Mouse (Mus musculus): ENCODE results near the gene Zfp354c. TPM values are rescaled to one million over a fixed set of nuclear protein-coding genes. Genes with fewer than 3 reads are reported as not detected.

Gene Zfp354c
- 0.28 and 0.34 TPM in 2 replicates for total RNA-seq (2014; rRNA removed)
- polyA plus RNA-seq (2012; rRNA removed), result 0.05 and 0.10 TPM in 2 replicates

- peak; percentile 70 for DNase-seq (ENCODE audit: extremely low read depth, low read depth, low spot score)
- peak within 1 kb of the TSS; percentile 81 for H3K4me3 ChIP-seq (ENCODE audit: insufficient read depth, low read depth, low read length)
- H3K36me3 ChIP-seq (ENCODE audit: control insufficient read depth, insufficient read depth, low read length), result no peaks in the 10 kb centered on the region
- no peak within 1 kb of the TSS for H3K27ac ChIP-seq (replicated peaks; ENCODE audit: insufficient read depth, low read depth, low read length)
- no peaks in the 10 kb centered on the region for H3K27me3 ChIP-seq (ENCODE audit: control insufficient read depth, insufficient read depth, low read length)
- TF ChIP-seq CTCF (IDR thresholded peaks at IDR 0.05; ENCODE audit: low read depth, low read length) (no peak), POLR2A (IDR thresholded peaks at IDR 0.05; ENCODE audit: extremely low read depth, insufficient read depth, low read length) (0 out of 2 replicates have a peak, but pooled peaks have one; percentile 22)
- H3K79me2 ChIP-seq (ENCODE audit: control insufficient read depth, insufficient read depth, low read length), result no peaks in the 10 kb centered on the region
- peaks cover 4% of the 10 kb centered on the region for H3K4me1 ChIP-seq (ENCODE audit: control insufficient read depth, insufficient read depth, low read length)
- 4% methylated on average over 45 of the region's 45 CpGs for WGBS
- peak within 1 kb of the TSS; percentile 73 for H3K9ac ChIP-seq (ENCODE audit: low read depth, low read length)
These were observed at the start of gene Zfp354c for GRCm38 (mm10) chr11:50827010-50827953. Zfp354c (minus strand) TSS chr11:50827724.

GRCm38 (mm10) chr11:50850989-50851601 lies 23.6 kb upstream of the Zfp354c start:
- WGBS, result 1% methylated on average over 68 of the region's 72 CpGs
- no peak overlapping the region for H3K27ac ChIP-seq (replicated peaks; ENCODE audit: insufficient read depth, low read depth, low read length)
- DNase-seq (ENCODE audit: extremely low read depth, low read depth, low spot score), result no peak
- peak overlapping the region; percentile 19; the same call in 1 of the 2 replicates for H3K4me3 ChIP-seq (ENCODE audit: insufficient read depth, low read depth, low read length)
- H3K36me3 ChIP-seq (ENCODE audit: control insufficient read depth, insufficient read depth, low read length), result no peaks in the 10 kb centered on the region
- no peaks in the 10 kb centered on the region for H3K79me2 ChIP-seq (ENCODE audit: control insufficient read depth, insufficient read depth, low read length)
- no peak for TF ChIP-seq POLR2A (IDR thresholded peaks at IDR 0.05; ENCODE audit: extremely low read depth, insufficient read depth, low read length)
- TF ChIP-seq CTCF (IDR thresholded peaks at IDR 0.05; ENCODE audit: low read depth, low read length), result no peak
- H3K9ac ChIP-seq (ENCODE audit: low read depth, low read length), result peak overlapping the region; percentile 14; the same call in 1 of the 2 replicates
- peaks cover 5% of the 10 kb centered on the region; the same call in 1 of the 2 replicates for H3K4me1 ChIP-seq (ENCODE audit: control insufficient read depth, insufficient read depth, low read length)
- peaks cover 14% of the 10 kb centered on the region for H3K27me3 ChIP-seq (ENCODE audit: control insufficient read depth, insufficient read depth, low read length)

- H3K9ac ChIP-seq (ENCODE audit: low read depth, low read length), result peak within 1 kb of the TSS; percentile 14; the same call in 1 of the 2 replicates
- no peaks in the 10 kb centered on the region for H3K79me2 ChIP-seq (ENCODE audit: control insufficient read depth, insufficient read depth, low read length)
- TF ChIP-seq POLR2A (IDR thresholded peaks at IDR 0.05; ENCODE audit: extremely low read depth, insufficient read depth, low read length) (no peak), CTCF (IDR thresholded peaks at IDR 0.05; ENCODE audit: low read depth, low read length) (no peak)
- H3K36me3 ChIP-seq (ENCODE audit: control insufficient read depth, insufficient read depth, low read length), result no peaks in the 10 kb centered on the region
- DNase-seq (ENCODE audit: extremely low read depth, low read depth, low spot score), result peak; percentile 10
- H3K27me3 ChIP-seq (ENCODE audit: control insufficient read depth, insufficient read depth, low read length), result peaks cover 14% of the 10 kb centered on the region
- WGBS, result under 1% methylated on average over 11 of the region's 11 CpGs
- H3K4me1 ChIP-seq (ENCODE audit: control insufficient read depth, insufficient read depth, low read length), result peaks cover 9% of the 10 kb centered on the region
- H3K4me3 ChIP-seq (ENCODE audit: insufficient read depth, low read depth, low read length), result peak within 1 kb of the TSS; percentile 19; the same call in 1 of the 2 replicates
- H3K27ac ChIP-seq (replicated peaks; ENCODE audit: insufficient read depth, low read depth, low read length), result no peak within 1 kb of the TSS
These were observed 22.7 kb upstream of the Zfp354c start, which contains the start of gene Grm6 for GRCm38 (mm10) chr11:50850177-50850735. Grm6 (plus strand) TSS chr11:50850685.

GRCm38 (mm10) chr11:50849310-50849709 lies 21.8 kb upstream of the Zfp354c start:
- DNase-seq (ENCODE audit: extremely low read depth, low read depth, low spot score), result no peak
- Histone ChIP-seq H3K4me3 (ENCODE audit: insufficient read depth, low read depth, low read length) (no peak overlapping the region), H3K79me2 (ENCODE audit: control insufficient read depth, insufficient read depth, low read length) (no peaks in the 10 kb centered on the region), H3K4me1 (ENCODE audit: control insufficient read depth, insufficient read depth, low read length) (peaks cover 9% of the 10 kb centered on the region), H3K36me3 (ENCODE audit: control insufficient read depth, insufficient read depth, low read length) (no peaks in the 10 kb centered on the region), H3K27ac (replicated peaks; ENCODE audit: insufficient read depth, low read depth, low read length) (no peak overlapping the region), H3K9ac (ENCODE audit: low read depth, low read length) (no peak overlapping the region), H3K27me3 (ENCODE audit: control insufficient read depth, insufficient read depth, low read length) (peaks cover 14% of the 10 kb centered on the region)
- WGBS, result 7% methylated on average over 10 of the region's 10 CpGs
- TF ChIP-seq POLR2A (IDR thresholded peaks at IDR 0.05; ENCODE audit: extremely low read depth, insufficient read depth, low read length) (no peak), CTCF (IDR thresholded peaks at IDR 0.05; ENCODE audit: low read depth, low read length) (no peak)

- H3K9ac ChIP-seq (ENCODE audit: low read depth, low read length), result no peak overlapping the region
- peaks cover 9% of the 10 kb centered on the region for H3K4me1 ChIP-seq (ENCODE audit: control insufficient read depth, insufficient read depth, low read length)
- H3K36me3 ChIP-seq (ENCODE audit: control insufficient read depth, insufficient read depth, low read length), result no peaks in the 10 kb centered on the region
- 45% methylated on average over 3 of the region's 3 CpGs for WGBS
- TF ChIP-seq POLR2A (IDR thresholded peaks at IDR 0.05; ENCODE audit: extremely low read depth, insufficient read depth, low read length), result no peak
- no peak for TF ChIP-seq CTCF (IDR thresholded peaks at IDR 0.05; ENCODE audit: low read depth, low read length)
- H3K4me3 ChIP-seq (ENCODE audit: insufficient read depth, low read depth, low read length), result no peak overlapping the region
- no peak overlapping the region for H3K27ac ChIP-seq (replicated peaks; ENCODE audit: insufficient read depth, low read depth, low read length)
- no peak for DNase-seq (ENCODE audit: extremely low read depth, low read depth, low spot score)
- H3K79me2 ChIP-seq (ENCODE audit: control insufficient read depth, insufficient read depth, low read length), result no peaks in the 10 kb centered on the region
- peaks cover 14% of the 10 kb centered on the region for H3K27me3 ChIP-seq (ENCODE audit: control insufficient read depth, insufficient read depth, low read length)
These were observed 21.1 kb upstream of the Zfp354c start for GRCm38 (mm10) chr11:50848520-50849137.

Measured in liver, adult 2 months (tissue).